Mouse (Mus musculus) left cerebral cortex, postnatal 10 days (tissue): ENCODE data around the gene Mms22l. TPM values are rescaled to one million over a fixed set of nuclear protein-coding genes. Genes with fewer than 3 reads are reported as not detected.
"Not testable (repeated sequence)": the region's sequence is repeated elsewhere in the genome, so short reads cannot be mapped to it uniquely, and the experiment has no call there.

Experiments used
- DNase-seq, 2 experiments: peaks; one replicate each; pipeline ENCODE4 v3.0.0; 2021 to 2022; ENCODE audit warnings: low spot score in 2 of 2, mixed read lengths in 1 of 2; ENCODE audit errors: extremely low spot score in 1 of 2
- intact Hi-C: fragments of 180-260 bp; cut with DNase I; formaldehyde crosslinking; loops from one replicate; pipeline ENCODE4 v1.15.1; 2025
- total RNA-seq, 2 experiments: library from RNA; stranded (reverse); gene quantifications; 2 replicates each; pipeline ENCODE4 v1.2.3; 2021

Gene Mms22l
- total RNA-seq, 2 experiments from 2014 or later, result 2.4 to 2.8 TPM

- intact Hi-C loops, result no loop called here
- no peak for DNase-seq
Observed at GRCm38 (mm10) chr4:24609085-24609484, 112.8 kb downstream of the Mms22l start.

GRCm38 (mm10) chr4:24609564-24609963 lies 113.3 kb downstream of the Mms22l start:
- DNase-seq, result no peak
- intact Hi-C loops, result no loop called here

- DNase-seq, result no peak
- intact Hi-C loops, result no loop called here
Observed at GRCm38 (mm10) chr4:24620005-24620404, 123.8 kb downstream of the Mms22l start.

- peak in 1 of 2 experiments; percentile 45 for DNase-seq
- intact Hi-C loops, result no loop called here
Observed at GRCm38 (mm10) chr4:24620440-24620839, 124.2 kb downstream of the Mms22l start.

- intact Hi-C loops, result no loop called here
- DNase-seq, result peak in 1 of 2 experiments; percentile 44
Observed at GRCm38 (mm10) chr4:24621422-24622187, 125.4 kb downstream of the Mms22l start.

- intact Hi-C loops, result no loop called here
- no peak for DNase-seq
Observed at GRCm38 (mm10) chr4:24625951-24626584, 129.8 kb downstream of the Mms22l start.

GRCm38 (mm10) chr4:24626686-24627085 lies 130.4 kb downstream of the Mms22l start:
- intact Hi-C loops, result no loop called here
- no peak for DNase-seq

GRCm38 (mm10) chr4:24627871-24628270 lies 131.6 kb downstream of the Mms22l start:
- intact Hi-C loops, result no loop called here

GRCm38 (mm10) chr4:24630430-24630829 lies 134.2 kb downstream of the Mms22l start:
- intact Hi-C loops, result no loop called here
- DNase-seq, result no peak

More at GRCm38 (mm10) chr4:24627871-24628270, 131.6 kb downstream of the Mms22l start:
- no peak for DNase-seq

GRCm38 (mm10) chr4:24631177-24631911 lies 135.1 kb downstream of the Mms22l start:
- peak in 1 of 2 experiments; percentile 26 for DNase-seq
- intact Hi-C loops, result no loop called here

- no peak for DNase-seq
- intact Hi-C loops, result no loop called here
Observed at GRCm38 (mm10) chr4:24642306-24642705, 146.1 kb downstream of the Mms22l start.

- intact Hi-C loops, result not testable (repeated sequence)
Observed at GRCm38 (mm10) chr4:24644735-24645134, 148.5 kb downstream of the Mms22l start.

More at GRCm38 (mm10) chr4:24644735-24645134, 148.5 kb downstream of the Mms22l start:
- not testable (repeated sequence) for DNase-seq
